Mouse (Mus musculus) neural tube, embryonic 11.5 days (tissue): ENCODE data around the gene Sec24d. TPM values are rescaled to one million over a fixed set of nuclear protein-coding genes. Genes with fewer than 3 reads are reported as not detected.

Experiments used
- ATAC-seq: fragments of 200-750 bp; cut with Nextera tagmentation; 2 replicates; pipeline ENCODE4 v1.8.0; 2017; ENCODE audit warnings: moderate number of reproducible peaks, mild to moderate bottlenecking, moderate TSS enrichment, moderate library complexity; ENCODE audit not compliant: insufficient read depth, low FRiP score, low TSS enrichment
- DNase-seq: peaks from one replicate; pipeline ENCODE4 v3.0.0-alpha.2; 2015; ENCODE audit warnings: low spot score
- H3K27ac ChIP-seq: fragments of 300-500 bp; sonication (generic); 2 replicates; pipeline ENCODE4 v1.5.1; 2014; ENCODE audit warnings: low read depth, mild to moderate bottlenecking, low read length
- H3K27me3 ChIP-seq: fragments of 300-500 bp; sonication (generic); 2 replicates; pipeline ENCODE4 v1.6.1; 2014; ENCODE audit warnings: mild to moderate bottlenecking, low read length, mixed read lengths; ENCODE audit not compliant: control insufficient read depth, insufficient read depth
- H3K36me3 ChIP-seq: fragments of 300-500 bp; sonication (generic); 2 replicates; pipeline ENCODE4 v1.6.1; 2014; ENCODE audit warnings: mild to moderate bottlenecking, low read length, moderate library complexity, mixed read lengths; ENCODE audit not compliant: control insufficient read depth, insufficient read depth
- H3K4me1 ChIP-seq: fragments of 300-500 bp; sonication (generic); 2 replicates; pipeline ENCODE4 v1.6.1; 2014; ENCODE audit warnings: low read length, mixed read lengths; ENCODE audit not compliant: control insufficient read depth, insufficient read depth
- H3K4me2 ChIP-seq: fragments of 300-500 bp; sonication (generic); 2 replicates; pipeline ENCODE4 v1.6.1; 2014; ENCODE audit warnings: low read depth, mild to moderate bottlenecking, moderate library complexity
- H3K4me3 ChIP-seq: fragments of 300-500 bp; sonication (generic); 2 replicates; pipeline ENCODE4 v1.5.1; 2014; ENCODE audit warnings: low read depth, low read length
- H3K9ac ChIP-seq: fragments of 300-500 bp; sonication (generic); 2 replicates; pipeline ENCODE4 v1.6.1; 2014; ENCODE audit warnings: mild to moderate bottlenecking, low read length
- H3K9me3 ChIP-seq: fragments of 300-500 bp; sonication (generic); 2 replicates; pipeline ENCODE4 v1.6.1; 2016; ENCODE audit warnings: low read length; ENCODE audit not compliant: control insufficient read depth
- WGBS: fragments of 180-500 bp; shearing (Covaris S2); extraction: QIAGEN DNeasy Blood & Tissue Kit; methylation state at CpG from one replicate; pipeline ENCODE4 v1.1.7; 2014; 5-methylcytosine and 5-hydroxymethylcytosine counted together
- polyA plus RNA-seq: library from polyadenylated mRNA; unstranded; fragments of >200 nt; fragmentation: Nextera tagmentation; extraction: Ambion mirVana; gene quantifications from 2 replicates; pipeline ENCODE4 v1.2.1, GENCODE M21; 2014

The Sec24d gene
- polyA plus RNA-seq, 1 experiment from 2014 or later = 28.6 TPM

- ATAC-seq = no peak
These were observed 29.8 kb upstream of the Sec24d start for GRCm38 (mm10) chr3:123237446-123237845.

GRCm38 (mm10) chr3:123244376-123244775, 22.9 kb upstream of the Sec24d start:
- Histone ChIP-seq H3K27ac (no peak overlapping the region), H3K4me2 (no peak overlapping the region), H3K27me3 (no peaks in the 10 kb centered on the region), H3K9ac (no peak overlapping the region), H3K9me3 (no peaks in the 10 kb centered on the region), H3K4me3 (no peak overlapping the region), H3K36me3 (no peaks in the 10 kb centered on the region), H3K4me1 (no peaks in the 10 kb centered on the region)
- no peak for DNase-seq
- 75% methylated on average over 5 of the region's 5 CpGs for WGBS
- no peak for ATAC-seq

More at GRCm38 (mm10) chr3:123237446-123237845, 29.8 kb upstream of the Sec24d start:
- Histone ChIP-seq H3K4me3 (no peak overlapping the region), H3K9ac (no peak overlapping the region), H3K4me2 (no peak overlapping the region), H3K27ac (no peak overlapping the region), H3K36me3 (no peaks in the 10 kb centered on the region), H3K4me1 (no peaks in the 10 kb centered on the region), H3K27me3 (no peaks in the 10 kb centered on the region), H3K9me3 (no peaks in the 10 kb centered on the region)
- no peak for DNase-seq

- H3K27me3 ChIP-seq = no peaks in the 10 kb centered on the region
- no peak overlapping the region for H3K4me3 ChIP-seq
- no peak overlapping the region for H3K4me2 ChIP-seq
- no peak overlapping the region for H3K27ac ChIP-seq
- no peaks in the 10 kb centered on the region for H3K9me3 ChIP-seq
- no peak for ATAC-seq
- no peaks in the 10 kb centered on the region for H3K4me1 ChIP-seq
- no peaks in the 10 kb centered on the region for H3K36me3 ChIP-seq
- H3K9ac ChIP-seq = no peak overlapping the region
- 35% methylated on average over 4 of the region's 4 CpGs for WGBS
- no peak for DNase-seq
These were observed 21.6 kb upstream of the Sec24d start for GRCm38 (mm10) chr3:123245646-123246045.

DNA sequence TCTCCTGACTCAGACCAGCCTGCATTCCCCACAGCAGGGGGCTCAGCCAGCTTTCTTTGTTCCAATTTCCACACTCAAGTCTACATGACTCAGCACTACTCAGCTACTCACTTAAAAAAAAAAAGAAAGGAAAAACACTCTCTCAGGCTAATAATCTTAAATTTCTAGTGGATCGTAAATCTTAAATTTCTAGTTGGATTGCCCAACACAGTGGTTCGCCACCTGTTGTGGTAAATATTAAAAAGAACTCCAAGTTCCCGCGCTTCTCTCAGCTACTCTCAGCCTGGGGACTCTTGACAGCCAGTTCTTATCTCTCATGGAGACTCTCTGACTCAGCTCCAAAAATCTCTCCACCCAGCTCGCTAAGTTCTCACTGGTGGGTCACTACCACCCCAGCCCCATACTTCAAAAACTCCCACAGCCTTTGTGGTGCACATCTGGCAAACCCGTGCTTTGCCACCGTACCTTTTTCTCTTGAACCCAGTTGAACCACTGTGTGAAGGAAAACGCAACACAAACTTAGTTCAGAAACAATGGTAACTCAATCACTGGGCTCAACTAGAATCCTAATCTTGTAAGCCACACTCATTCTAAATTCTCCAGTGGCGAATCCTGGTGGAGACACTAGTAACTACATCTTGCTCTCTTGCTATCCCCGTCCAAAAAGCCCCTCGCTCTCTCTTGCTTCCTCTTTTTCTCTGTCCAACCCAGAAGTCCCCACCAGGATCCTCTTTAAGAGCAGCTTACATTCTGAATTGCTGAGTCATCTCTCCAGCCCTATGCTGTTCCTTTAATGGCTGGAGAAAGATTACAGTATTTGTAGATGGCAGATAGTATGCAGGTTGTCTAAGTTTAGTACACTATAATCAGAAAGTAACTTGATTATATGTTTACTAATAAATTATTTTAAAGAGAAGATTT, 10.8 kb upstream of the Sec24d start:
- H3K36me3 ChIP-seq = no peaks in the 10 kb centered on the region
- H3K4me1 ChIP-seq = no peaks in the 10 kb centered on the region
- no peak overlapping the region for H3K4me2 ChIP-seq
- ATAC-seq = no peak
- no peaks in the 10 kb centered on the region for H3K9me3 ChIP-seq
- no peak overlapping the region for H3K9ac ChIP-seq
- DNase-seq = no peak
- H3K27me3 ChIP-seq = no peaks in the 10 kb centered on the region
- WGBS = 84% methylated on average over 11 of the region's 11 CpGs
- H3K4me3 ChIP-seq = no peak overlapping the region
- H3K27ac ChIP-seq = no peak overlapping the region

DNA sequence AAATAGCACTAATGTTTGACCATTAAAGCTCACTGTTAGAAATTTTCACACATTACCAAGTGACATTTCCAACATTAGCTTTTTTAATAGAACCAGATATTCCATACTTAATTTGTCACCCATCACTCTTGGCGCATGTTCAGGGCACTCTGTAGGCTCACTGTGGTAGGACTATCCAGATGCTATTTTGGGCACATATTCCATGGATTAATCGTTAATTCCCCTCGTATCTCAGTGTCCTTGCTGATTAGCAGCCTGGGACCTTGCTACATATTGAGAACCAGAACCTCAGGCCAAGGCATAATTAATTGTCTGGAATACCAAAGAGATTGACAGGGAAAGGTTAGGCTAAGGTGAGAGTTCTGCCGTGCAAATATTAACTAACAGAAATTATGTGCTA, 8.5 kb upstream of the Sec24d start:
- no peaks in the 10 kb centered on the region for H3K36me3 ChIP-seq
- H3K4me2 ChIP-seq = no peak overlapping the region
- no peak overlapping the region for H3K9ac ChIP-seq
- H3K4me3 ChIP-seq = no peak overlapping the region
- H3K27ac ChIP-seq = no peak overlapping the region
- no peaks in the 10 kb centered on the region for H3K9me3 ChIP-seq
- 84% methylated on average over 4 of the region's 4 CpGs for WGBS
- no peaks in the 10 kb centered on the region for H3K4me1 ChIP-seq
- H3K27me3 ChIP-seq = no peaks in the 10 kb centered on the region
- no peak for ATAC-seq
- DNase-seq = no peak

DNA sequence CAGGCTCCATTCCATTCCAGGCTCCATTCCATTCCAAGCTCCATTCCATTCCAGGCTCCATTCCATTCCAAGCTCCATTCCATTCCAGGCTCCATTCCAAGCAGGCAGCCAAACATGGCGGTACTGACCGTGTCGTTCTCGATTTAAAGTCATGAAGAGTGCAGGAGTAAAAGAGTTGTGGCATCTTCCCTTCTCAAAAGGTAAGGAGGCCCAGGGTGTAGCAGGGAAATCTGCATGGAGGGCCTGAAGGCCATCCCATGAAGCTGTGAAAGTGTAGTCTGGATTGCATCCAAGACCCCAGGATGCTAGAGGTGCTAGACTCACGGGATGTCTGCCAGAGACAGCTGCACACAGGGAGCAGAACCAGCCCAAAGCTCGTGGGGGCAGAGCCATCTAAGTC, 2.5 kb upstream of the Sec24d start:
- whole genome bisulfite sequencing = 52% methylated on average over 6 of the region's 6 CpGs
- no peak for DNase-seq
- Histone ChIP-seq H3K27me3 (no peaks in the 10 kb centered on the region), H3K36me3 (no peaks in the 10 kb centered on the region), H3K4me3 (no peak overlapping the region), H3K9me3 (no peaks in the 10 kb centered on the region), H3K27ac (no peak overlapping the region), H3K4me1 (no peaks in the 10 kb centered on the region), H3K9ac (no peak overlapping the region), H3K4me2 (no peak overlapping the region)
- no peak for ATAC-seq

GRCm38 (mm10) chr3:123267741-123268201, 516 bp downstream of the Sec24d start:
- Histone ChIP-seq H3K4me3 (peak overlapping the region; percentile 76), H3K4me2 (peak overlapping the region; percentile 87), H3K9ac (peak overlapping the region; percentile 57), H3K36me3 (no peaks in the 10 kb centered on the region), H3K27me3 (no peaks in the 10 kb centered on the region), H3K27ac (no peak overlapping the region), H3K4me1 (no peaks in the 10 kb centered on the region), H3K9me3 (no peaks in the 10 kb centered on the region)
- ATAC-seq (peak; percentile 43), DNase-seq (peak; percentile 62)
- under 1% methylated on average over 25 of the region's 25 CpGs for WGBS

DNA sequence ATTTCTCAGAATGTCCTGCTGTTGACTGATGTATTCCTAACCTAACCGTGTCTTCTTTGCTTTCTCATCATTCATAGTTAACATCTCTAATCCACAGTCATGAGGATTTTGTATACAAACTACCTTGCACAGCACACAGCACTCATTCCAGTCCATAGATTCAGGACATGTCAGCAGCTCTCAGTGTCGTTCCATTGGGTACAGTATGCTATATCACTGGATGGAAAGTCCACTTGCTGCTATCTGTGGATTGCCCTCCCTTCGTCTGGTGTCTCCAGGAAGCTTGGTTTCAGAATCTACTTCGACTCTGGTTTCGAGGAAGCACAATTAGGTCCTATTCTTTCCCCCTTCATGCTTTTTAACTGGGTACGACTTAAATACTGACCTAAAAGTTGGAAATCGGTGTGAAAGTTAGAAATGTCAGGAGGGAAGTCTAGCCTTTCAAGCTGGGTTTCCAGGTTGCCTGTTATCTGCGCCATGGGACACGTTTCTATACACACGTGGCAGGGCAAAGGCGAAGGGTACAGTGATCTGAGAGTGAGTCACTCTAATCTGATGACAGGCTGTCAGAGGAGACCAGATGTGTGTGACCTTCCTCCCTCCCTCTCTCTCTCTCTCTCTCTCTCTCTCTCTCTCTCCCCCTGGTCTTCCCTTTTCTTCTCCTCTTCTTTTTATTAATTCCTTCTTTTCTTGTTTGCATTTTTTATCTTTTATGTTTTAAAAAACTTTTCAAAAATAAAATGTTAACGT, 15.8 kb downstream of the Sec24d start:
- Histone ChIP-seq H3K36me3 (no peaks in the 10 kb centered on the region; the same call in 1 of the 2 replicates), H3K27me3 (no peaks in the 10 kb centered on the region), H3K4me1 (no peaks in the 10 kb centered on the region), H3K27ac (no peak overlapping the region), H3K9me3 (no peaks in the 10 kb centered on the region), H3K9ac (no peak overlapping the region), H3K4me3 (no peak overlapping the region), H3K4me2 (no peak overlapping the region)
- DNase-seq (no peak), ATAC-seq (no peak)
- WGBS = 86% methylated on average over 12 of the region's 12 CpGs
